Mouse (Mus musculus): ENCODE data around the gene 1700014D04Rik.
"Not testable (repeated sequence)": the region's sequence is repeated elsewhere in the genome, so short reads cannot be mapped to it uniquely, and the experiment has no call there.

Gene 1700014D04Rik

DNA sequence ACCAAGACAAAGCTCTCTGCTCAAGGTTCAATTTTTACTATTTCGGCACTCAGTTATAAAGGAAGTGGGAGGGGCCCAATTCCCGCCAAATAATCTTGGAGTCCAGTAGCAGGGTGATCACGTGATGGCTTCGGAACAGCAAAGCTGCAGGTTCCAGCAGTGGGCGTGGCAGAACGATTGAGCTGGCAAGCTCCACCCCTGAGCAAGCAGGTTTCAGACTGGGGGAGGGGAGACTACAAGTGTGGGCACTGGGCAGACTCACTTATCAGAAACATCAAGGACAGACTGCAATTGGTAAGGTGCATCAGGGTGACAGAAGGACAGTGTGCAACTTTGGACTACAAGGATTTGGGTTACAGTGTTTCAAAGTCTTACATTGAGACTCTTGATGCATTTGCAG, 12.2 kb downstream of the 1700014D04Rik start:
- DNase-seq = not testable (repeated sequence)

DNA sequence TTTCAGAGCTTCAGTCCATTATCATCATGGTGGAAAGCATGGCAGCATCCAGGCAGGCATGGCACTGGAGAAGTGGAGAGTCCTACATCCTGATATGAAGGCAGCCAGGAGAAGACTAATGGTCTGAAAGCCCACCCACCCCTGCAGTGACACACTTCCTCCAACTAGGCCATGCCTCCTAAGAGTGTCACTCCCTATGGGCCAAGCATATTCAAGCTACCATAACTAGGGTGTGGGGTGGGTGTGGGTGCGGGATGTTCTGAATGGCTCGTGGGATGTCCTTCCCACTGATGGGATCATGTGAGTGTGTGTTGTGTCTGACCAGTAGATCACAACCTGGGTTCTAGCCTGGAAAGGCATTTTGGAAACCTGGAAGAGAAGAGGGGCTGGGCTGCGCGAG, 12.6 kb downstream of the 1700014D04Rik start:
- no peak for DNase-seq

DNA sequence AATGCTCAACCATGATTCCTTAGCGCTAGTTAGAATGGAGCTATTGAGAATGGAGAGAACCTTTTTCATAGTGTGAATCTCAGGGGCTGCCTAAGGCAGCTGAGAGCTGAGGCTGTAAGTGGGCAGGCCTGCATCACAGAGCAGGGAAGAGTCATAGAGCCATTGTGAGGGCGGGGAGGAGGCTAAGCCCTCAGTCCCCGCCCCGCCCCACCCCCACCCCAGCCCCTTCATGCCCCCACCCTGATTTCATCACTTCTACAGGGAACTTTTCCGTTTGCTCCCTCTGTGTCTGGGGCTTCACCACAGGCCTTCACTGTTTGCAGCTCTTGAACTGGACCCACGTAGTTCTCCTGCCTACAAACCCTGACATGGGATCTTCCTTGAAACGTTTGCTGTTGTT, 14.9 kb downstream of the 1700014D04Rik start, which contains the start of gene Spata31d1d:
Spata31d1d (minus strand) TSS at position 101 of the 400 bp plus-strand sequence.
- DNase-seq = no peak

DNA sequence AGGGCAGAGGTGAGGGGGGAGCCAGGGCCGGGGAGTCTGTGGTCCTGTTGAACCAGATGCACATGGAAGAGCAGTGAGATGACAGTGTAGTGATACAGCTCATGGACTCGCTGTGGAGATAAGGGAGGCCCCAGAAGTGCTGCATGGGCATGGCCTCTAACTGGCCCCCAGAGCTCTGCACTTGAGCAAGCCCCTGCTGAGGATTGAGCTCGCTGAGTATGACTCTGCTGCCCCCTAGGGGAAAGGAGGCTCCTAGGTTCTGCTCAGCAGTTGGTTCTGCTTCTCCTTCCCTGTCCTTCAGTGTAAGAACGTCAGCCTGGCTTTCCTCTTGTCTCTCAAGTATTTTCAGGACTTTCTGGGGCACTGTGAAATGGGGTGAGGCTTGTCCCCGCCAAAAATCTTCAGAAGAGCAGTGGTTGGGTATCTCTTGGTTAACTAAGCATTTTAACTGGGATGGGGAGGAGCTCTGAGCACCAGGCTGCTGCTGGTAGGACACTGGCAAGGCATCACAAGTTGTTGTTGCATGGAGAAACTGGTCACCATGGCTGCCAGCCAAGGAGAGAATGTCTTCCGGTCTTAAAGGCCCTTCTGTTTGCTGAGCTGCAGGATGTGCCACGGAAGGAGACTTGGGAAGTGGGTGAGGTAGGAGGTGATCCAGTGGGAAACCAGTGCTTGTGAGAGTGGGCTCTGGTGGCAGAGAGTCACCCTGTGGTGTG, 18.0 kb downstream of the 1700014D04Rik start:
- DNase-seq = peak; percentile 84

GRCm38 (mm10) chr13:59726139-59726867, 20.2 kb downstream of the 1700014D04Rik start:
- DNase-seq = no peak

DNA sequence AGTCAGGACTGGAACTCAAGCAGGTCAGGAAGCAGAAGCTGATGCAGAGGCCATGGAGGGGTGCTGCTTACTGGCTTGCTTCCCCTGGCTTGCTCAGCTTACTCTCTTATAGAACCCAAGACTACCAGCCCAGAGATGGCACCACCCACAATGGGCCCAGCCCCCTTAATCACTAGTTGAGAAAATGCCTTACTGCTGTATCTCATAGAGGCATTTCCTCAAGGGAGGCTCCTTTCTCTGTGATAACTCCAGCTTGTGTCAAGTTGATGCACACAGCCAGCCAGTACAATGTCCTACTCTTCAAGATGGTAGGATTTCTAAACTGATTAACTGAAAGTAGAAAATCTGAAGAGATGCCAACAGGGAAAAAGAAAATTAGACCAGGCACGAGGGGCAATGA, 24.5 kb downstream of the 1700014D04Rik start:
- DNase-seq = not testable (repeated sequence)

- DNase-seq = no peak
These were observed 27.1 kb downstream of the 1700014D04Rik start for GRCm38 (mm10) chr13:59719475-59719874.

DNA sequence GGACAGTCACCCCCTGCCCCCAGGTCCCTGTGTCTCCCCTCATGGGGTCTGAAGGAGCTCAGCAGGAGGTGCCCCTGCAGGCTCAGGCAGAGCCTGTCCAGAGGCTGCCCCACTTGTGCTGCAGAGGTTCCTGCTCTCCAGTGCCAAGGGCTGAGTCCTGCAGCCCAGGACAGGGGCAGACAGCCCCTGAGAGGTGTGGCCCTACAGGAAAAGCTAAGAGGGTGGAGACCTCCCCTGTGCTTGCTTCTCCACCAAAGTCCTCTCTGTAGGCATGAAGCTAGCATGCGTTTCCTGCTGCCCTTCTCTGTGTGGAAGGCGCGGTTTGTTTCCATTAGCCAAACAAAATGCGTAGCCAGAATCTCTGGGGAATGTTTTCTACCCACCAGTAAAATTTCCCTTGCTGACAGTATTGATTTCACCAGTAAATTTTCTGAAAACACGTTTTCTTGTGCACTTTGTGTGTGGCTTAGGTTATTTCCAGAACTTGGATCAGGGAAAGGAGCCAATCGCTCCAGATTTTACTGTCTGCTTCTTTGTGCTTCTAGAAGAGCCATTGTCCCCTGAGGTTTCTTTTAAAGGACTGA, 27.6 kb downstream of the 1700014D04Rik start:
- DNase-seq = not testable (repeated sequence)

DNA sequence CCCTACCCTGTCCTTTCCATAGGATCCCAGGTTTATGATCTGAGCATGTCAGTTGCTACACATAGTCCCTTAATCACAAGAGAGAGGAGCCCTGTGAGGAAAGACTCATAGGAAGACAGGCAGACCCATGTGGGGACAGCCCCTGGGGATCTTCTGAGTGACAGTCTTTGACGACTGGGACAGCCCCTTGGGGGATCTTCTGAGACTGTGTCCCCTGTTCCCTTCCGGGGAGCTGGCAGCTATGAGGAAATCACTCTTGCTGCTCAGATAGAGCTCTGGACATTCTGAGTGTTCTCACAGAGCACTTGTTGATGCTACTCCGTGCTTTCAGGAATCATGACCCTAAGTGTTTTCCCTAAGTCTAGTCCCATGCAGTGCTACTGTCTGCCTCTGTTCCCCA, 32.8 kb downstream of the 1700014D04Rik start:
- DNase-seq = no peak

DNA sequence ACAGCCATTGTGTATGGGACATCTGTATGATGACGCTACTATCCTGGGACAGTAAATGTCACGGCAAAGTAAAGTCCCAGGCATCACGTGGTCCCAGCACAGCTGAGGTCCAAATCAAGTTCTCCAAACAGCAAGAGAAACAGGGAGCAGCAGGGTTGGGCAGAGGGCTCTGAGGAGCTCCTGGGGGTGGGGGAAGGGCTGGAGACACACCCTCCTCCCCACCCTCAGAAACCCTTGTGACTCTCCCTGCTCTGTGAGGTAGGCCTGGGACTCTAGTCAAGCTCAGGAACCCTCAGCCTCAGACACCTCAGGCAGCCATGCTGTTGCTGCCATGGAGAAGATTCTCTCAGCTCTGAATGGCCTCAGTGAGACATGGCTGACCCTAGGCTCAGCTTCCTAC, 34.6 kb downstream of the 1700014D04Rik start, which contains the start of gene Spata31d1b:
Spata31d1b (plus strand) TSS at position 301 of the 400 bp plus-strand sequence.
- not testable (repeated sequence) for DNase-seq

DNA sequence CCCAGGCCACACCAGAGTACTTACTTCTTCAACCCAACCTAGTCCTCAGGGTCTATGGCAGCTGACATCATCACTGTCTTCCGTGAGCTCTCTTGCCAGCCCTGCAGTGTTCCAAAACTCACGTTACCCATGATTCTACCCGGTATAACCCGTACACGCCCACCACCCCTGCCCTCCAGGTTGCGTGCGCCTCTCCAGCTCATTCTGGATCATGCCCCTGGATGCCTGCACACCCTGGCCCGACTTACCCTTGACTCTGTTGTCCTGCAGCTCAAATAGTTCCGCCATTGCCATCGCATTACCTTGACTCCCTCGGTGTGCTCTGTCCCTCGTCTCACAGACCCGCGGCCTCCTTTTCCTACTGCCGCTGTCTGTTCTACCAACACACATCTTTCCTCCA, 36.3 kb downstream of the 1700014D04Rik start, which contains the start of gene Spata31d1a:
Spata31d1a (minus strand) TSS at position 101 of the 400 bp plus-strand sequence.
- DNase-seq = no peak

- peak; percentile 60 for DNase-seq
These were observed 42.0 kb downstream of the 1700014D04Rik start for GRCm38 (mm10) chr13:59704562-59704961.

DNA sequence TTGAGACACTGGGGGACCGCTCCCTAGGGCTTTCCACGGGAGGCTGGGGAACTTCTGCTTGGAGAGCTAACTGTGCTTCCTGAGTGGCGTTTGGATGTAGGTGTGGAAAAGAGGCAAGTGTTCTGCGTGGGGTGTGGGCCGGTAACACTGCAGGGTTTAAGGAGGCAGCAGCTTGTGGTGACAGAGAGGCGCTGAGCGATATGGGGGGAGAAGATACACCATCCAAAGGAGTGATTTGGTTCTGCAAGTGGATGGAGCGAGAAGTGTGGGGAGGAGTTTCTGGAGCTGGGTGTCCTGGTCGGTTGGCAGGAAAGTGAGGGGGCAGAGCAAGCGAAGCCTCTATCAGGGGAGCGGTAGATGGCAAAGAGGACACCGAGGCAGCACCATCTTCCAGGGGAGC, 43.0 kb downstream of the 1700014D04Rik start:
- DNase-seq = peak; percentile 79

DNA sequence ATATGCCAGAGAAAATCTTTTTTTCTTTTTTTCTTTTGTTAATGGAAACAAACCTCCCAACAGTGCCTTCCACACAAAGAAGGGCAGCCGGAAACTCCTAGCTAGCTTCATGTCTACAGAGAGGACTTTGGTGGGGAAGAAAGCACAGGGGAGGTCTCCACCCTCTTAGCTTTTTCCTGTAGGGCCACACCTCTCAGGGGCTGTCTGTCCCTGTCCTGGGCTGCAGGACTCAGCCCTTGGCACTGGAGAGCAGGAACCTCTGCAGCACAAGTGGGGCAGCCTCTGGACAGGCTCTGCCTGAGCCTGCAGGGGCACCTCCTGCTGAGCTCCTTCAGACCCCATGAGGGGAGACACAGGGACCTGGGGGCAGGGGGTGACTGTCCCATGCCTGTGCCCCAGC, 46.4 kb downstream of the 1700014D04Rik start:
- not testable (repeated sequence) for DNase-seq

DNA sequence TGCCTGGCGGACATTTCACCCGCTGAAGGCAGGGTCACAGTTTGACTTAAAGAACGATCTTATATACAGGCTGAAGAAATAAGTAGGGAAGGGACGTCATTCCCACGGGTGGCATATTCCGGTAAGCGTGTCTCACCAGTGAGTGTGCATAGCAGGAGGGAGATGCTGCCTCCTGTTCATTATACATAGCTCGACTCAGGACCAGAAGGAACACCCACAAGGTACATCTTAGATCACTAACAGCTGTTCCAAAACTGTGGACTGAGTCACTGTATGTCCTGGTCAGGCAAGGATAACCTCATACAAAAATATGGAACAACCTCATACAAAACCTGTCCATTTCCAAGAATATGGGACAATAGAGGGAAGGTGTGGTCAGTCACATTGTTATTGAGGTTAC, 47.4 kb downstream of the 1700014D04Rik start:
- DNase-seq = peak; percentile 48

GRCm38 (mm10) chr13:59695781-59696180, 50.8 kb downstream of the 1700014D04Rik start:
- no peak for DNase-seq

DNA sequence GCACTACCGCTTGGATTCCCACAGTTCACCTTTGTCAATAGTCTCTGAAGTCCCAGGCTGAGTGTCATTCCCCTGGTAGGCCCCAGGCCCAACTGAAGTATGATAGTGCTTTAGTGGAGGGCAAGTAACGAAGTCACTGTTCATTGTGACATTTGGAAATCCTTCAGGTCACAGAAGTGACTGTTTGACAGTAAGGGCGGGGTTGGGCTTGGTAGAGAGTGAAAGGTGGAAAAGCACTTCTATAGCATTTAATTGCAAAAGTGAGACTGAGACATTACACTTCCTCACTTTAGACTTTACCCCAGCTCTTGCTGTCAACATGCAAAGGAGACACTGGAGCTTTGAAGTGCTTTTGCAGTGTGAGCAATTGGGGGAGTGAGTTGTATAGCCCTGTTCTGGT, 52.5 kb downstream of the 1700014D04Rik start, which contains the start of gene 4921517D22Rik:
4921517D22Rik (minus strand) TSS at position 101 of the 400 bp plus-strand sequence.
- DNase-seq = no peak

DNA sequence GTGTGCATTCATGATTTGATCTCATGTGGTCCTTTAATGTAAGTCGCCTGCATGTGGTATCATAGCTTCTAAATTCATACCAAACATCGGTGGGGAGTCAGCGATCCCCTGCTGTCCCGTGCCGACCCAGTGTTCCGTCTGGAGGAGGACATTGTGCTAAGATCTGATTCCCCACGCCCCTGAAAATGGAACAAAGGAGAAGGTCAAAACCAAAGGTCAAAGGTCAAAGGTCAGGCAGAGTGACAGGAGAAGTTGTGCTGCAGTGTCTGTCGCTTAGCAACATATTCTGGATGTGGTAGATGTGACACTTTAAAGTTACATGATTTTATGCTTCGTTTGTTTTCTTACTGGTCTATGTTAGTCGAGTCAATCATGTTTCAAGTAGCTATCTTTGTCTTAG, 55.1 kb downstream of the 1700014D04Rik start:
- DNase-seq = no peak
